Mouse (Mus musculus) testis, adult 2 months (tissue): ENCODE data around the gene Lactb. TPM values are rescaled to one million over a fixed set of nuclear protein-coding genes. Genes with fewer than 3 reads are reported as not detected.

Experiments
- H3K27ac ChIP-seq: fragments of 200-500 bp; 2 replicates; pipeline ENCODE4 v1.5.1; 2012; ENCODE audit warnings: low read depth, low read length; ENCODE audit not compliant: control insufficient read depth, insufficient read depth
- H3K27me3 ChIP-seq: fragments of 200-500 bp; 2 replicates; pipeline ENCODE4 v1.6.1; 2012; ENCODE audit warnings: mild to moderate bottlenecking, low read length, moderate library complexity; ENCODE audit not compliant: control insufficient read depth, insufficient read depth
- H3K36me3 ChIP-seq: fragments of 200-500 bp; 2 replicates; pipeline ENCODE4 v1.6.1; 2012; ENCODE audit warnings: mild to moderate bottlenecking, low read length; ENCODE audit not compliant: control insufficient read depth, insufficient read depth
- H3K4me1 ChIP-seq: fragments of 200-500 bp; 2 replicates; pipeline ENCODE4 v1.6.1; 2012; ENCODE audit warnings: low read length; ENCODE audit not compliant: control insufficient read depth, insufficient read depth
- H3K4me3 ChIP-seq: fragments of 200-500 bp; 2 replicates; pipeline ENCODE4 v1.5.1; 2012; ENCODE audit warnings: low read depth, mild to moderate bottlenecking, low read length, moderate library complexity, mixed read lengths; ENCODE audit not compliant: control insufficient read depth
- CTCF ChIP-seq: fragments of 200-500 bp; IDR thresholded peaks from 2 replicates; pipeline ENCODE4 v1.5.1; 2012; ENCODE audit warnings: low read depth, mild to moderate bottlenecking, inconsistent platforms, low read length, moderate library complexity; ENCODE audit not compliant: control insufficient read depth, insufficient read depth, insufficient replicate concordance
- POLR2A ChIP-seq: fragments of 200-500 bp; IDR thresholded peaks from 2 replicates; pipeline ENCODE4 v1.6.1; 2012; ENCODE audit warnings: low read depth, mild to moderate bottlenecking, inconsistent platforms, low read length, moderate library complexity; ENCODE audit not compliant: control insufficient read depth
- polyA plus RNA-seq: library from polyadenylated mRNA; depleted of rRNA; stranded (reverse); fragments of >200 nt; gene quantifications from 2 replicates; pipeline ENCODE4 v1.2.3, GENCODE M21; 2012

The Lactb gene
- polyA plus RNA-seq, 1 experiment, result 5.2 TPM

- TF ChIP-seq POLR2A (no peak), CTCF (no peak)
- no peak overlapping the region for H3K27ac ChIP-seq
- no peaks in the 10 kb centered on the region for H3K4me1 ChIP-seq
- no peak overlapping the region for H3K4me3 ChIP-seq
- H3K36me3 ChIP-seq, result no peaks in the 10 kb centered on the region
- H3K27me3 ChIP-seq, result no peaks in the 10 kb centered on the region
Observed at GRCm38 (mm10) chr9:66937507-66937906, 37.8 kb downstream of the Lactb start.

- Histone ChIP-seq H3K4me3 (no peak overlapping the region), H3K36me3 (no peaks in the 10 kb centered on the region), H3K4me1 (peaks cover 2% of the 10 kb centered on the region; the same call in 1 of the 2 replicates), H3K27ac (no peak overlapping the region), H3K27me3 (no peaks in the 10 kb centered on the region)
- TF ChIP-seq POLR2A (no peak), CTCF (no peak)
Observed at GRCm38 (mm10) chr9:66933869-66934808, 41.1 kb downstream of the Lactb start.

GRCm38 (mm10) chr9:66930351-66930750, 44.9 kb downstream of the Lactb start:
- no peaks in the 10 kb centered on the region for H3K27me3 ChIP-seq
- no peak overlapping the region for H3K4me3 ChIP-seq
- peaks cover 2% of the 10 kb centered on the region; the same call in 1 of the 2 replicates for H3K4me1 ChIP-seq
- H3K27ac ChIP-seq, result no peak overlapping the region
- no peak for TF ChIP-seq CTCF
- no peak for TF ChIP-seq POLR2A
- no peaks in the 10 kb centered on the region for H3K36me3 ChIP-seq

GRCm38 (mm10) chr9:66927696-66928402, 47.4 kb downstream of the Lactb start:
- TF ChIP-seq POLR2A (no peak), CTCF (no peak)
- no peak overlapping the region for H3K27ac ChIP-seq
- H3K36me3 ChIP-seq, result no peaks in the 10 kb centered on the region
- no peaks in the 10 kb centered on the region for H3K27me3 ChIP-seq
- H3K4me3 ChIP-seq, result no peak overlapping the region
- peaks cover 2% of the 10 kb centered on the region; the same call in 1 of the 2 replicates for H3K4me1 ChIP-seq

- Histone ChIP-seq H3K27me3 (no peaks in the 10 kb centered on the region), H3K36me3 (no peaks in the 10 kb centered on the region), H3K4me3 (no peak overlapping the region), H3K27ac (no peak overlapping the region), H3K4me1 (peaks cover 2% of the 10 kb centered on the region; the same call in 1 of the 2 replicates)
- TF ChIP-seq CTCF (no peak), POLR2A (no peak)
Observed at GRCm38 (mm10) chr9:66925853-66926252, 49.4 kb downstream of the Lactb start.

- Histone ChIP-seq H3K27ac (no peak overlapping the region), H3K4me3 (no peak overlapping the region), H3K4me1 (peaks cover 5% of the 10 kb centered on the region), H3K36me3 (no peaks in the 10 kb centered on the region), H3K27me3 (no peaks in the 10 kb centered on the region)
- TF ChIP-seq CTCF, result no peak
- no peak for TF ChIP-seq POLR2A
Observed at GRCm38 (mm10) chr9:66922076-66922475, 53.2 kb downstream of the Lactb start.

- no peaks in the 10 kb centered on the region for H3K36me3 ChIP-seq
- no peak overlapping the region for H3K4me3 ChIP-seq
- H3K4me1 ChIP-seq, result peaks cover 5% of the 10 kb centered on the region
- H3K27me3 ChIP-seq, result no peaks in the 10 kb centered on the region
- TF ChIP-seq POLR2A (no peak), CTCF (no peak)
- H3K27ac ChIP-seq, result no peak overlapping the region
Observed at GRCm38 (mm10) chr9:66920488-66921279, 54.6 kb downstream of the Lactb start.
